Mouse (Mus musculus): ENCODE measurements around the gene Ankrd34b. TPM values are rescaled to one million over a fixed set of nuclear protein-coding genes. Genes with fewer than 3 reads are reported as not detected.

Ankrd34b gene
- 0.67 and 0.96 TPM in 2 replicates for polyA plus RNA-seq (2015; fragmentation: Nextera tagmentation; extraction: Ambion mirVana)

- no peaks in the 10 kb centered on the region for H3K36me3 ChIP-seq (ENCODE audit: control insufficient read depth, insufficient read depth)
- no peaks in the 10 kb centered on the region for H3K9me3 ChIP-seq (ENCODE audit: control insufficient read depth, low read length)
- peaks cover 13% of the 10 kb centered on the region for H3K4me1 ChIP-seq (replicated peaks; ENCODE audit: control insufficient read depth, insufficient read depth, low read length)
- WGBS: under 1% methylated on average over 54 of the region's 54 CpGs
- peak within 1 kb of the TSS; percentile 65 for H3K4me3 ChIP-seq (replicated peaks; ENCODE audit: low read length)
- H3K27ac ChIP-seq (ENCODE audit: low read length): no peak within 1 kb of the TSS
- H3K4me2 ChIP-seq (ENCODE audit: low read length): peak within 1 kb of the TSS; percentile 92
- peaks cover 18% of the 10 kb centered on the region for H3K27me3 ChIP-seq (replicated peaks; ENCODE audit: control insufficient read depth, insufficient read depth, low read length)
- peak; percentile 73 for ATAC-seq
- peak within 1 kb of the TSS; percentile 54 for H3K9ac ChIP-seq (replicated peaks; ENCODE audit: low read depth, low read length)
Observed at GRCm38 (mm10) chr13:92425758-92426264, at the start of gene Ankrd34b. Gene Ankrd34b (plus strand): TSS chr13:92425896.

- Histone ChIP-seq H3K27me3 (replicated peaks; ENCODE audit: control insufficient read depth, insufficient read depth, low read length) (no peaks in the 10 kb centered on the region), H3K36me3 (ENCODE audit: control insufficient read depth, insufficient read depth) (no peaks in the 10 kb centered on the region), H3K4me3 (replicated peaks; ENCODE audit: low read length) (no peak overlapping the region), H3K4me1 (replicated peaks; ENCODE audit: control insufficient read depth, insufficient read depth, low read length) (no peaks in the 10 kb centered on the region), H3K9me3 (ENCODE audit: control insufficient read depth, low read length) (no peaks in the 10 kb centered on the region), H3K4me2 (ENCODE audit: low read length) (no peak overlapping the region), H3K27ac (ENCODE audit: low read length) (no peak overlapping the region), H3K9ac (replicated peaks; ENCODE audit: low read depth, low read length) (no peak overlapping the region)
- ATAC-seq: no peak
- whole genome bisulfite sequencing: 93% methylated on average over 3 of the region's 3 CpGs
Observed at GRCm38 (mm10) chr13:92387367-92387766, 38.3 kb upstream of the Ankrd34b start.

GRCm38 (mm10) chr13:92393047-92393661 lies 32.5 kb upstream of the Ankrd34b start:
- no peak overlapping the region for H3K9ac ChIP-seq (replicated peaks; ENCODE audit: low read depth, low read length)
- no peak overlapping the region for H3K4me2 ChIP-seq (ENCODE audit: low read length)
- H3K9me3 ChIP-seq (ENCODE audit: control insufficient read depth, low read length): no peaks in the 10 kb centered on the region
- H3K36me3 ChIP-seq (ENCODE audit: control insufficient read depth, insufficient read depth): no peaks in the 10 kb centered on the region
- no peak for ATAC-seq
- no peaks in the 10 kb centered on the region for H3K4me1 ChIP-seq (replicated peaks; ENCODE audit: control insufficient read depth, insufficient read depth, low read length)
- 70% methylated on average over 12 of the region's 12 CpGs for WGBS
- H3K27me3 ChIP-seq (replicated peaks; ENCODE audit: control insufficient read depth, insufficient read depth, low read length): no peaks in the 10 kb centered on the region
- H3K4me3 ChIP-seq (replicated peaks; ENCODE audit: low read length): no peak overlapping the region
- H3K27ac ChIP-seq (ENCODE audit: low read length): no peak overlapping the region

- Histone ChIP-seq H3K9ac (replicated peaks; ENCODE audit: low read depth, low read length) (no peak overlapping the region), H3K4me3 (replicated peaks; ENCODE audit: low read length) (no peak overlapping the region), H3K4me1 (replicated peaks; ENCODE audit: control insufficient read depth, insufficient read depth, low read length) (no peaks in the 10 kb centered on the region), H3K27me3 (replicated peaks; ENCODE audit: control insufficient read depth, insufficient read depth, low read length) (no peaks in the 10 kb centered on the region), H3K9me3 (ENCODE audit: control insufficient read depth, low read length) (no peaks in the 10 kb centered on the region), H3K27ac (ENCODE audit: low read length) (no peak overlapping the region), H3K36me3 (ENCODE audit: control insufficient read depth, insufficient read depth) (no peaks in the 10 kb centered on the region), H3K4me2 (ENCODE audit: low read length) (no peak overlapping the region)
- no peak for ATAC-seq
- 61% methylated on average over 11 of the region's 11 CpGs for WGBS
Observed at GRCm38 (mm10) chr13:92398491-92399384, 27.0 kb upstream of the Ankrd34b start.

- Histone ChIP-seq H3K4me2 (ENCODE audit: low read length) (no peak overlapping the region), H3K27ac (ENCODE audit: low read length) (no peak overlapping the region), H3K36me3 (ENCODE audit: control insufficient read depth, insufficient read depth) (no peaks in the 10 kb centered on the region), H3K4me3 (replicated peaks; ENCODE audit: low read length) (no peak overlapping the region), H3K4me1 (replicated peaks; ENCODE audit: control insufficient read depth, insufficient read depth, low read length) (no peaks in the 10 kb centered on the region), H3K9ac (replicated peaks; ENCODE audit: low read depth, low read length) (no peak overlapping the region), H3K27me3 (replicated peaks; ENCODE audit: control insufficient read depth, insufficient read depth, low read length) (no peaks in the 10 kb centered on the region), H3K9me3 (ENCODE audit: control insufficient read depth, low read length) (no peaks in the 10 kb centered on the region)
- 70% methylated on average over 2 of the region's 2 CpGs for WGBS
- ATAC-seq: no peak
Observed at GRCm38 (mm10) chr13:92402063-92402462, 23.6 kb upstream of the Ankrd34b start.

GRCm38 (mm10) chr13:92403496-92403895 lies 22.2 kb upstream of the Ankrd34b start:
- 81% methylated on average over 3 of the region's 3 CpGs for WGBS

GRCm38 (mm10) chr13:92410486-92410885 lies 15.2 kb upstream of the Ankrd34b start:
- Histone ChIP-seq H3K4me3 (replicated peaks; ENCODE audit: low read length) (no peak overlapping the region), H3K36me3 (ENCODE audit: control insufficient read depth, insufficient read depth) (no peaks in the 10 kb centered on the region), H3K4me2 (ENCODE audit: low read length) (no peak overlapping the region), H3K27ac (ENCODE audit: low read length) (no peak overlapping the region), H3K9me3 (ENCODE audit: control insufficient read depth, low read length) (no peaks in the 10 kb centered on the region), H3K9ac (replicated peaks; ENCODE audit: low read depth, low read length) (no peak overlapping the region), H3K4me1 (replicated peaks; ENCODE audit: control insufficient read depth, insufficient read depth, low read length) (no peaks in the 10 kb centered on the region), H3K27me3 (replicated peaks; ENCODE audit: control insufficient read depth, insufficient read depth, low read length) (no peaks in the 10 kb centered on the region)
- 61% methylated on average over 2 of the region's 2 CpGs for WGBS
- no peak for ATAC-seq

More at GRCm38 (mm10) chr13:92403496-92403895, 22.2 kb upstream of the Ankrd34b start:
- no peak for ATAC-seq
- Histone ChIP-seq H3K4me1 (replicated peaks; ENCODE audit: control insufficient read depth, insufficient read depth, low read length) (no peaks in the 10 kb centered on the region), H3K27me3 (replicated peaks; ENCODE audit: control insufficient read depth, insufficient read depth, low read length) (no peaks in the 10 kb centered on the region), H3K36me3 (ENCODE audit: control insufficient read depth, insufficient read depth) (no peaks in the 10 kb centered on the region), H3K27ac (ENCODE audit: low read length) (no peak overlapping the region), H3K4me2 (ENCODE audit: low read length) (no peak overlapping the region), H3K9ac (replicated peaks; ENCODE audit: low read depth, low read length) (no peak overlapping the region), H3K4me3 (replicated peaks; ENCODE audit: low read length) (no peak overlapping the region), H3K9me3 (ENCODE audit: control insufficient read depth, low read length) (no peaks in the 10 kb centered on the region)

GRCm38 (mm10) chr13:92419630-92420029 lies 6.1 kb upstream of the Ankrd34b start:
- no peak overlapping the region for H3K4me3 ChIP-seq (replicated peaks; ENCODE audit: low read length)
- no peak overlapping the region for H3K4me2 ChIP-seq (ENCODE audit: low read length)
- H3K36me3 ChIP-seq (ENCODE audit: control insufficient read depth, insufficient read depth): no peaks in the 10 kb centered on the region
- no peak overlapping the region for H3K9ac ChIP-seq (replicated peaks; ENCODE audit: low read depth, low read length)
- 89% methylated on average over 11 of the region's 11 CpGs for WGBS
- no peaks in the 10 kb centered on the region for H3K4me1 ChIP-seq (replicated peaks; ENCODE audit: control insufficient read depth, insufficient read depth, low read length)
- no peak overlapping the region for H3K27ac ChIP-seq (ENCODE audit: low read length)
- no peaks in the 10 kb centered on the region for H3K9me3 ChIP-seq (ENCODE audit: control insufficient read depth, low read length)
- peaks cover under 1% of the 10 kb centered on the region for H3K27me3 ChIP-seq (replicated peaks; ENCODE audit: control insufficient read depth, insufficient read depth, low read length)
- no peak for ATAC-seq

- Histone ChIP-seq H3K36me3 (ENCODE audit: control insufficient read depth, insufficient read depth) (no peaks in the 10 kb centered on the region), H3K9me3 (ENCODE audit: control insufficient read depth, low read length) (no peaks in the 10 kb centered on the region), H3K27me3 (replicated peaks; ENCODE audit: control insufficient read depth, insufficient read depth, low read length) (peaks cover 16% of the 10 kb centered on the region), H3K4me1 (replicated peaks; ENCODE audit: control insufficient read depth, insufficient read depth, low read length) (peaks cover 13% of the 10 kb centered on the region), H3K4me2 (ENCODE audit: low read length) (no peak overlapping the region), H3K27ac (ENCODE audit: low read length) (no peak overlapping the region), H3K9ac (replicated peaks; ENCODE audit: low read depth, low read length) (no peak overlapping the region), H3K4me3 (replicated peaks; ENCODE audit: low read length) (no peak overlapping the region)
- 60% methylated on average over 3 of the region's 3 CpGs for WGBS
- ATAC-seq: no peak
Observed at GRCm38 (mm10) chr13:92423711-92424110, 2.0 kb upstream of the Ankrd34b start.
